Mouse (Mus musculus): Measurements from ENCODE around the gene Dpy30. TPM values are rescaled to one million over a fixed set of nuclear protein-coding genes. Genes with fewer than 3 reads are reported as not detected.

Dpy30 gene
- 105 TPM for polyA plus RNA-seq (2014; fragmentation: Illumina TruSeq; extraction: RNeasy Lipid Tissue Mini Kit (QIAGEN cat#74804); ENCODE audit: insufficient read depth, low read depth, low replicate concordance)

DNA sequence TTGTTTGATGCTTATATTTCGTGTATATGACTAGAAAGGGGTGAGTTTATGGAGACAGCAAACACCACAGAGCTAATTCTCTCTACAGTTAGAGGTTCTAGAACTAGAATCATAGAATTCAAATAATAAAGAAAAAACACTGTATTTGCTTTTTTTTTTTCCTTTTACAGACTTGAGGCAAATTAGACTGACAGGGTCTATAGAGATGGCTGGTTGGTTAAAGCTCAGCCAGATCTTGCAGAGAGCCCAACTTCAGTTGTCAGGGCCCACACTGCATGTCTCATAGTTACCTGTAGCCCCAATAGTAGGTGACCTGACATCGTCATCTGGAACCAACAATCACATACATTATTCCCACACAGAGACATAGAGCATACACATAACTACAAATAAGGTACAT is at the start of gene Dpy30:
TSS of gene Dpy30 (minus strand) at position 101 of the 400 bp plus-strand sequence.

DNA sequence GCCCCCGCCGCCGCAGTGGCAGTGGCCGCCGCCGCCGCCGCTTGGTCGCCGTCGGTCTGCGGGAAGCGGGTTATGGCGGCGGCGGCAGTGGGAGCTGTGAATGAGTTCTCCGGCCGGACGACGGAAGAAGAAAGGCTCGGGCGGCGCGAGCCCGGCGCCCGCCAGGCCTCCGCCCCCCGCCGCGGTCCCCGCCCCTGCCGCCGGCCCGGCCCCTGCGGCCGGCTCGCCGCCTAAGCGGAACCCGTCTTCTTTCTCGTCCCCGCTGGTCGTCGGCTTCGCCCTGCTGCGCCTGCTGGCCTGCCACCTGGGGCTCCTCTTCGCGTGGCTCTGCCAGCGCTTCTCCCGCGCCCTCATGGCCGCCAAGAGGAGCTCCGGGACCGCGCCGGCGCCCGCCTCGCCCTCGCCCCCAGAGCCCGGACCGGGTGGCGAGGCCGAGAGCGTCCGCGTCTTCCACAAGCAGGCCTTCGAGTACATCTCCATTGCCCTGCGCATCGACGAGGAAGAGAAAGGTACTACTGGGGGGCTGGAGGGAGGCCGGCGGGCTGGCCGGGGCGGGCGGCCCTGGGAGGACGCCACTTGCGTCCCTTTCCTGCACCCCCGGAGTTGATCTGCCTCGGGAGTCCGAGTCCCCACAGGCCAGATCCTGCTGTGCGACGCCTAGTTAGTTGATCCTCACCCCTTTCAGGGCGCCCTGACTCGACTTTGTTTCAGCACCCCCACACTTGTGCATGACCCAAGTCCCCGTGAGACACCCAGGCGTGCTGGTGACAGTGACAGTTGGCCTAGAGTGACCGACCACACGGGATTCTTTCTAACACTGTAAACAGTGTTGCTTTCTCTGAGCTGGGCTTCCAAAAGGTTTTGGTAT is 15.4 kb upstream of the Dpy30 start, which contains the start of gene Spast:
TSS of gene Spast (plus strand) at position 51 of the 868 bp plus-strand sequence.

DNA sequence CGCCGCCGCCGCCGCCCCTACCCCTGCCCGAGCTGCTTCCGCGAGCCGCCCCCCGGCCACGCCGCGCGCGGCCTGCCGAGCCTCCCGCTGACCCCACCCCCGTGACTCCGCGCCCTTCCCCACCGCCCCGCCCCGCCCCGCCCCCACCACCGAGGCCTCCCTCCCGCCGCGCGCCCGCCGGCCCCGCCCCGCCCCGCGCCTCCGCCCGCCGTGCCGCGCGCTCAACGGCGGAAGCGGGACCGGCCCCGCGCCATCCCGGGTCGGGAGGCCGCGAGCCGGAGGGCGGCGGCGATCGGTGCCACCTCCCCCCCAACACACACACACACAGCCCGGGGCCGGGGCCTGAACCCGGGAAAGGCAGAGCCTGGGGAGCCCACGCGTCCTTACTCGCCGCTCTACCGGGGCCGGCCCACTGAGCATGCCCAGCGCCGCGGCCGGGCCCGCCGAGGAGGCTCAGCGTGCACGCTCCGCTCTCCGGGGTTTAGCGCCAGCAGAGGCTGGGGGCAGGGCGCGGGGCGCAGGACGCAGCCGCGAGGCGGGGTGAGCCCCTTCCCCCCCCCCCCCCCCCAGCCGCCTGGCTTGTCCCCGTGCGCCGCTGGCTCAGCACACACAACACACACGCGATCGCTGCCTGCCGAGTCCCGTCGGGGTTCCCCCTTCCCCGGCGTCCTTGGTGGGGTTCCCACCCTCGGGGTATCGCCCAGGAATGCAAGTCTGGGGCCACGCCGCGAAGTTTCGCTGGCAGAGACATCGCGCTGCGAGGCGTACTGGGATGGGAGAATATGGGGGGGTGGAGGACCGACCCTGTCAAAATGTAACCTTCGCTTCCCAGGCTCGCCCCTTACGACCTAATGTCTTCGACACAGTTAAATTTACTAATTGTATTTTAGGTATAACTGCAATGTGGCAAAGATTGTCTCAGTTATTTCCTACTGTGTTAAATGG is 28.4 kb downstream of the Dpy30 start, which contains the start of gene Memo1:
TSS of gene Memo1 (minus strand) at position 496 of the 945 bp plus-strand sequence.

Other genes with a start within 250 kb of the Dpy30 start
- gene Memo1, start 28.4 kb downstream of the Dpy30 start, polyA plus RNA-seq (2014; fragmentation: Illumina TruSeq; extraction: RNeasy Lipid Tissue Mini Kit (QIAGEN cat#74804); ENCODE audit: insufficient read depth, low read depth, low replicate concordance), result 25.5 TPM
- gene Spast, start 15.0 kb upstream of the Dpy30 start, polyA plus RNA-seq (2014; fragmentation: Illumina TruSeq; extraction: RNeasy Lipid Tissue Mini Kit (QIAGEN cat#74804); ENCODE audit: insufficient read depth, low read depth, low replicate concordance), result 7.1 TPM
- 8.3 TPM for gene Slc30a6, start 71.7 kb upstream of the Dpy30 start, polyA plus RNA-seq (2014; fragmentation: Illumina TruSeq; extraction: RNeasy Lipid Tissue Mini Kit (QIAGEN cat#74804); ENCODE audit: insufficient read depth, low read depth, low replicate concordance)
- 0.45 TPM for gene Nlrc4, start 135.2 kb upstream of the Dpy30 start, polyA plus RNA-seq (2014; fragmentation: Illumina TruSeq; extraction: RNeasy Lipid Tissue Mini Kit (QIAGEN cat#74804); ENCODE audit: insufficient read depth, low read depth, low replicate concordance)
- 77.1 TPM for gene Yipf4, start 165.5 kb upstream of the Dpy30 start, polyA plus RNA-seq (2014; fragmentation: Illumina TruSeq; extraction: RNeasy Lipid Tissue Mini Kit (QIAGEN cat#74804); ENCODE audit: insufficient read depth, low read depth, low replicate concordance)
- 32.1 TPM for gene Birc6, start 204.4 kb upstream of the Dpy30 start, polyA plus RNA-seq (2014; fragmentation: Illumina TruSeq; extraction: RNeasy Lipid Tissue Mini Kit (QIAGEN cat#74804); ENCODE audit: insufficient read depth, low read depth, low replicate concordance)

All from lung, adult 10 weeks (tissue).